Mouse (Mus musculus): ENCODE results near the gene Lrrc4.

- TF ChIP-seq CTCF (IDR thresholded peaks at IDR 0.05), result no peak
- no peak for TF ChIP-seq EP300 (IDR thresholded peaks at IDR 0.05)
Observed at GRCm38 (mm10) chr6:28783953-28784352, 47.6 kb downstream of the Lrrc4 start.
